Mouse (Mus musculus) fat pad, adult 2 months (tissue): ENCODE data around the gene Sgtb.
A peak's percentile ranks its signal among the peaks of the same experiment; 100 is the strongest.

Source experiments
- DNase-seq: peaks from one replicate; pipeline ENCODE4 v3.0.0-alpha.2; 2011; ENCODE audit warnings: low read depth, low spot score; ENCODE audit errors: extremely low read depth

Sgtb gene

GRCm38 (mm10) chr13:104109816-104110521 is 428 bp downstream of the Sgtb start:
- DNase-seq: no peak

DNA sequence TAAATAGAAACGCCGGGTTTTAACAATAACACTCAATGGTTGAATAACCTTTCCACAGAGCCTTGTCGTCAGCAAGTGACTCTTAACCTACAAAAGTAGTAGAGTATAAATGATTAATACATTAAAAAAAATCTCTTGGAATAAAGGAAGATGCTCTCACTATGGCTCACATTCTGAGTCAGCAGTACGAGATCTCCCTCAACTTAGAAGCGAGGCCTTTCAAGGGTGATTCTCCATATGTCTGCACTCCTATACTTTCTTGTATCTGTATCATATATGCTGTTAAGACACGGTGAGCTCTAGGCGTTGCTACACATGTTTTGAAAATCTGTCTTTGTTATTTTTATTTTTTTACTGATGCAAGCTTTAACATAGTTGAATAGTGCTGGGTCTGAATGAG is 985 bp downstream of the Sgtb start:
- no peak for DNase-seq

DNA sequence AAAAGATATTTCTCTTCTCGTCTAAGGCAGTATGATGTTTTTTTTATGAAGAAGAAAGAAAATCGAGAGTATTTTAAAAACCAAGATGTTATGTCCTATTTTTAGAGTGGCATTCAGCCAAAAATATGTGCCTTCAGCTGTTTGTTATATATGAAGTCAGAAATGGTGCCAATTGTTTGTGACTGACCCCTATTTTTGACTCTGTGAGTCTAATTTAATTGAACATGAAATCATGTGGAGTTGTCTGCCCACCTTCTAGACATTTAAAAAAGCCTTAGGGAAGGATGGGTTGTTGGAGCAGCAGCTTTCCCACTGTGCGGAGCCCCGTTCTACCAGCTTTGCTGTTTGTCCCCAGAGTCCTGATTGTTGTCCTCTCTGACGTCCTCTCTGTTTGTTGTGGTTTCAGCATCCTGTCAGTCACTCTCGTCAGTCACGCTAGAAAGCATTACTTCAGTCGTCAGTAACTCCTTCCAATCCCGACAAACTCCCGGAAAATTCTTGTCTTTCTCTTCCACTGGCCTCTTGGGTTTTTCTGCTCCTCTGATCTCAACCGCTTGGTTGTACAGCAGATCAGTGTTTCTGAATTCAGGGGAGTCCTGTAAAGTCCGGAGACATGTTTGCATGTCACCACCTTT is 2.8 kb downstream of the Sgtb start:
- no peak for DNase-seq

DNA sequence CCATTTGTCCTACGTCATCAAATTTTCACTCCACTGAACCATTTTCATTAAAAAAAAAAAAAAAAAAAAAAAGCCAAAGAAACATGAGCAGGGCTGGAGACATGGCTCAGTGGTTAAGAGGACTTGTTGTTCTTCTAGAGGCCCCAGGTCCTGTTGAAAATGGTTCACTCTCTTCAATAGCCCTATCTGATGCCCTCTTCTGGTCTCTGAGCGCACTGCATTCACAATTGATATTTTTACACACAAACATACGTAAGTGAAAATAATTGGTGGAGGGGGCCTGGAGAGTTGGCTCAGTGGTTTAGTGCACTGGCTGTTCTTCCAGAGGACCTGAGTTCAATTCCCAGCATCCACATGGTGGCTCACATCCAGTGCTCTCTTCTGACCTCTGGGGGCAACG is 4.2 kb downstream of the Sgtb start:
- no peak for DNase-seq

- no peak for DNase-seq
Measured at GRCm38 (mm10) chr13:104114827-104115226, 5.3 kb downstream of the Sgtb start.

DNA sequence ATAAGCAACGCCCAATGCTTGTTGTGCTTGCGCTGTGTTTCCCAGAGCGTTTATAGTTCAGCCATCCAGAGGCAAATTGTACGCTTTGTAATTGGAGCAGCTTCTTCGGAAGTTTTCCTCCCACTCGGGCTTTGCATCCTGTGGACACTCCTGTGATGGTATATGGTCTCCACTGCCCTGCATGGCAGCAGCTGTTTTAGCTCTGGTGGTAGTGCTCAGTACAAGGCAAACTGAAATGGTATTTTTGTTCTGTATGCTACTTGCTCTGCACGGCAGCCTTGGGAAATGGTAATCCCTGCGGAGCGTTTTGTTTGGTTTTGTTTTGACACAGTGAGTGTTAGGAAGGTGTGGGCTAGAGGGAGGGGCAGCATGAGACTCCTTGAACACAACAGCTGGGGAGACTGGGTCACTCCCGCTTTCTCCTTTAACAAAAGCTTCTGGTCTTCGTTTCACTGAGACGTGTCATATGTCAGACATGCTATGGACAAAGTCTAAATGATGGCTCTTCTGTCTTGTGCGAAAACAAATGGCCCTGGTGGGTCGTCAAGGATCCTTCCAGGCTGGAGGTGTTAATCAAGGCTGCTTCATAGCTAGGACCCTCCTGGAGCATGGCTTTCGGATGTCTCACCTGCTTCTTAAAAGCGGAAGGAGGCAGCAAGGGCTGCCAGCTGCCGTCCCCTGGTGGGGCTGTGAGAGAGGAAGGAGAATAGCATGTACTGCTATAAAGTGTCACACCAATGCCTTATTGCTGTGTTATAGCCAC is 12.7 kb downstream of the Sgtb start:
- DNase-seq: no peak

DNA sequence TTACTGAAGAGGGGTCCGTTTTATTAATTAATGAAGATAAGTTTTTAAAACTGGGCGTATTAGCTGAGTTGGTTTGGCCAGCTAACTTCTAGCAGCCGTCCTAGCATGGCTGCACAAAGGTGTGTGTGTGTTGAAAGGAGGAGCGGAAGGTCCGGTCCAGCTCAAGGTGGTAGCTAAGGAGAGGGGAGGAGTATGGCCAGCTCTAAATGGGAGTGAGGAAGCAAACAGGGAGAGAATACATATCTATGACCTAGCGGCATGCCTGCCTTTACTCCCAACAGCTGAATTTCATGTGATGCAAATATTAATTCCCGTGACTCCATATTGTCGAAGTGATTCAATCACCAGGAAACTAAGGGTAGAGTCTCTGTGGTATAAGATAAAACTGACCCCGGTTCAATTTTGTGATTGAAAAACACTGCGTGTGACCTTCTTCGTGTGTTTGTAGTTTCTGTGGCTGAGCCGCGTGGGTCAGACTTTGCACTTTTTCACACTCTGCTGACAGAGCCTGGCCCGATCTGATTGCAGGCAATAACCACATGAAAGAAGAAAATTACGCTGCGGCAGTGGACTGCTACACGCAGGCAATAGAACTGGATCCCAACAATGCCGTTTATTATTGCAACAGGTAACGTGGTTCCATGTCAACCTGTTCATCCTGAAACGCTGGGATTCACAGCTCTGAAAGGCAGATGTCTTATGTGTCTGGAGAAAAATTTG is 14.3 kb downstream of the Sgtb start:
- DNase-seq: no peak

DNA sequence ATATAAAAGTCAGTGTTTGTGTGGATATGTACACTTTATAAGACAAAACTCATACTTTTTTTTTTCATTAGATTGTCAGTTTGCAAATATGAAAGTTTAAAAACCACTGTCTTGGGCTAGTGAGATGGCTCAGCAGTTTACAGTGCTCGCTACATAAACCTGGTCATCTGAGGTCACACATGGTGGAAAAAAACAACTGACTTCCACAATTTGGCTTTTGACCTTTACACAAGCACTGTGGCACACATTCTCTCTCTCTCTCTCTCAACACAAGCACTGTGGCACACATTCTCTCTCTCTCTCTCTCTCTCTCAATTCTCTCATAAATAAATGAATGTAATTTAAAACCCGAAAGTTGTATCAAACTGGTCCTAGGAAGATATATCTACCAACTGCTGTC is 23.0 kb downstream of the Sgtb start:
- DNase-seq: no peak

- DNase-seq: no peak
Measured at GRCm38 (mm10) chr13:104134510-104135085, 25.1 kb downstream of the Sgtb start.

- no peak for DNase-seq
Measured at GRCm38 (mm10) chr13:104139369-104140209, 30.0 kb downstream of the Sgtb start.

DNA sequence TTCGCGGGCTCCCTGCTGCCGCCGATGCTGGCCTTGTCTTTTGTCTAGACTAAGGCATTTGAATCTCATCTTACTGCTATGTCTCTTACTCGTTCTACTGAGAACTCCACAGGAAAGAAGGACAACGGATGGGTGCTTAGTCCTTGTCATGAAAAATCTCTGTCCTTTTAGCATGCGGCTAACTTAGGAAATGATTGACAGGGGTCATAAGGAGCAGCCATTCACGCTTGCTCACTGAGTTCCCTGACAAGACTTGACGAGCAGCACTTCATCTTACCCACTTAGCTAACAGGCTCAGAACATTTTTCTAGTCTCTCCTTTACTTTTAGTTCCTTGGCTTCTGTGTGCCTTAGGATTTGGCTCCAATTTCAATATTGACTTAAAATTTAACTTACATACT is 35.3 kb downstream of the Sgtb start:
- DNase-seq: no peak

DNA sequence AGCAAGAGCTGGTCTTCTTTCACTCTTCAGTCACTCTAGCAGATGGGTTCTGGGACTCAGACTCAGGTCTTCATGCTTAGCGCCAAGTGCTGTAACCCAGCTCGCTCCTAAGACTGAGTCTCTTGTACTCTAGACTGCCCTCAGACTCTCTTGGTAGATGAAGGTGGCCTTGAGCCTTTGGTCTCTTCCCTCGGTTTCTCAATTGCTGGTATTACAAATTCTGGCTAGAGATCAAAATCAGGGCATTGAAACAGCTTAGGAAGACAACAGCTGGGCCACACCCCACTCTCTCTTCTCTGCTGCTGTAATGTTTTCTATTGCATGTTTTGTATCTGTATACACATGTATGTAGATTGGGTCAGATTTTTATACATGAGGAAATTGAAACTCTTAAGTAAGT is 36.1 kb downstream of the Sgtb start:
- peak; percentile 52 for DNase-seq

- DNase-seq: no peak
Measured at GRCm38 (mm10) chr13:104154180-104154579, 44.6 kb downstream of the Sgtb start.

DNA sequence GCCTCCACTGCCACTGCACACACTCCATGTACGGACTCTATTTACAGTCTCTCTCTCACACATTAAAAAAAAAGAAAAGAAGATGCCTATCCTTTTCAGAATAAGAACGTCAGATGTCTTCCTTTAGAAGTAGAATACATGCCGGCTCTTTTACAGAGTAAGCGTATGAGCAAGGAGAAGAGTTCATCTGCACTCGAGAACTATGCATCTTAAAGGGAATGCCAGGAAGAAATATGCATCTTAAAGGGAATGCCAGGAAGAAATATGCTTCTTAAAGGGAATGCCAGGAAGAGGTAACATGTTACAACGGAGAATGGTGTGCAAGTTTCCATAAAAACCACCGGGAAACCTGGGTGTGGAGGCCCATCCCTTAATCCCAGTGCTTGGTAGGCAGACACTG is 45.6 kb downstream of the Sgtb start:
- DNase-seq: no peak

DNA sequence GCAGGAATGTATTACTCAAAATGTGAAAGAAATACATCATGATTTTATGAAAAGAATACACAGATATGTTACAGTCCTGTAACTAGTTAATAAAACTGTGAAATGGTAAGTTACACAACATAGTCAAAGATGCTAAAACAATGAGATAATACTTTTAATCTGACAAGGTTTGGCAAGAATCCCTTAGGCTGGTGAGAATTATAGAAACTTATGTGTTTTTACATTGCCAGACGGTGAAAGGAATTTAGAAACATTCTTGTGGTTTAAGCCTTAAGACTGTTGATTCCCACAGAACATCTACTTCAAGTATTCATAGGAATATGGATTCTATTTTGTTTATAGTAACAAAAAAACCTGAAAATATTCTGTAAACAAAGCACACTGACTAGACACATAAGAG is 46.1 kb downstream of the Sgtb start:
- no peak for DNase-seq

DNA sequence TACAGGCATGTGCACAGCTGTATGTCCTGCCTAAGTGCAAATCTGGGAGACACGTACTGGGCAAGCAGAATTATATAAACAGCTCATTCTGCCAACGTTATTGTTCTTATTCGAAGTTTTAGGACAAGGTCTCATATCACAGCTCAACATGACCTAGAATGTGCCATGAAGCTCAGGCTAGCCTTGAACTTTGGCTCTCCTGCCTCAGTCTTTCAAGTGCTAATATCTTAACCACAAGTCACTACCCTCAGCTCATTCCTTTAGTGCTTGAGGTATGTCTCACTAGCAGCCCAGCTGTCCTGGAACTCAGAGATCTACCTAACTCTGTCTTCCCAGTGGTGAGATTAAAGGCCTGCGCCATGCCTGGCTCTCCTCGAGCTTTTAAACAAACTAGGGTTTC is 62.2 kb downstream of the Sgtb start:
- DNase-seq: no peak

DNA sequence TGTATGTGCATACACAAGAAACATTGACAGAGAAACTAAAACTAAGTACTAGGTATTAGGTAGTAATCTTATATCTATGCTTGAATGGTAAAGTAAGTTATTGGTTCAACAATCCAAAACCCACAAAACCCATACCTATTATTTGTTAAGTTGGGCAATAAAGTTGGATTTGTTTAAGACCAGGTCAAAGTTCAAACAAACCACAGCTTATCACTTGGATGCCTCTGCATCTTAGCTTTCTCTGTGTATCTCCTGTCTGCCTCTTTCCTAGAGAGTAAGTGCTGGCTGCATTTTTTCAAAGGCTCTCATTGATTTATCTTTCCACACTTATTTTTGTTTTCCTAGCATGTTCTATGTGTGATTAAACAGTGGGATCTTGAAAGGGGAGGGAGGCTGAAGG is 63.0 kb downstream of the Sgtb start:
- DNase-seq: no peak

GRCm38 (mm10) chr13:104176874-104177273 is 67.3 kb downstream of the Sgtb start:
- DNase-seq: no peak

DNA sequence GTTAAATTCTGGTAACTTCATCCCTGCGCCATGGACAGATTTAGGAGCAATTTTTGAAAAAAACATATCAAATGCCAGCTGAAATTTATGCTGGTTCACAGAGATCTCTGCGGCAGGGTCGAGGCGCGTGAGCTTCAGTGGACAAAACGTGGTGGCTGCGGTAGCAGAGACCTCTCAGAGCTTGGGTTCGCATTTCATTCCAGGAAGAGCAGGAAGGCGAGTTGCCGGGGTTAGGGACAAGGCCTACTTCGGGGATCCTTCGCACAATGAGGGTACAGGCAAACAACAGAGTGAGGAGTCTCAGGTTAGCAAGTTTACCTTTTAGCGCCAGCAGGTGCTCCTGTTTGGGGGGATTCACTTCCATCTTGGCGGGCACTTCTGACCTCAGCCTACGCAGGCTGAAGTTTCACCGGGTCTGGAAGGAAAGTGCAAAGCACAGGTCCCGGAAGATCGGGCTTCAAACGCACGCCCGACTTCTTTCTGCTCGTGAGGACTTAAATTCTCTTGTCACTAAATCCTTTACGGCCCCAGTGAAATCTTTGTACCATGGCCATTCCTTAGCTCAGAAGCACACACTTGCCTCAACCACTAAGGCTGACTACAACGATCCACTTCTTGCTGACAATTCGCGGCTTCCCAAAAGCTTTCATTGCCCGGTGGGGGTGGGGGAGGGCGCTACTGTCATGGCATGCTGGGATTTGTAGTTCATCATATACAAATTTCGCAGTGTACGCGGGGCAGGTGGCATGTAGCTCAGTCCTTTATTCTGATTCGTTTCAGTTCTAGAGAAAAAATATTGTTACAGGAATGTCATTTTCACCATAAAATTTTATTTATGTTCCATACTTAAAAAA is 68.5 kb downstream of the Sgtb start, which contains the start of gene Trappc13:
Trappc13 (minus strand) TSS at position 674 of the 854 bp plus-strand sequence.
- no peak for DNase-seq
